Mouse (Mus musculus) stomach, postnatal 0 days (tissue): ENCODE data around the gene Ccdc126. TPM values are rescaled to one million over a fixed set of nuclear protein-coding genes. Genes with fewer than 3 reads are reported as not detected.

Source experiments
- ATAC-seq: fragments of 200-750 bp; cut with Nextera tagmentation; 2 replicates; pipeline ENCODE4 v1.8.0; 2017; ENCODE audit not compliant: low FRiP score, low TSS enrichment
- DNase-seq: peaks from one replicate; pipeline ENCODE4 v3.0.0-alpha.2; 2016; ENCODE audit warnings: low spot score
- H3K27ac ChIP-seq: fragments of 300-500 bp; sonication (generic); replicated peaks from 2 replicates; pipeline ENCODE4 v1.5.1; 2014; ENCODE audit warnings: mild to moderate bottlenecking, control low read depth
- H3K27me3 ChIP-seq: fragments of 300-500 bp; sonication (generic); 2 replicates; pipeline ENCODE4 v1.6.1; 2014; ENCODE audit warnings: low read length; ENCODE audit not compliant: control insufficient read depth, insufficient read depth
- H3K36me3 ChIP-seq: fragments of 300-500 bp; sonication (generic); 2 replicates; pipeline ENCODE4 v1.6.1; 2014; ENCODE audit warnings: low read length, mixed read lengths; ENCODE audit not compliant: control insufficient read depth, insufficient read depth
- H3K4me1 ChIP-seq: fragments of 300-500 bp; sonication (generic); replicated peaks from 2 replicates; pipeline ENCODE4 v1.6.1; 2014; ENCODE audit warnings: antibody characterized with exemption; ENCODE audit not compliant: control insufficient read depth, insufficient read depth
- H3K4me2 ChIP-seq: fragments of 300-500 bp; sonication (generic); replicated peaks from 2 replicates; pipeline ENCODE4 v1.6.1; 2014; ENCODE audit warnings: low read depth, mild to moderate bottlenecking, control low read depth, moderate library complexity
- H3K4me3 ChIP-seq: fragments of 300-500 bp; sonication (generic); 2 replicates; pipeline ENCODE4 v1.5.1; 2014; ENCODE audit warnings: low read depth, low read length, control low read depth
- H3K9ac ChIP-seq: fragments of 300-500 bp; sonication (generic); 2 replicates; pipeline ENCODE4 v1.6.1; 2014; ENCODE audit warnings: mild to moderate bottlenecking, low read length, control low read depth, mixed read lengths
- H3K9me3 ChIP-seq: fragments of 300-500 bp; sonication (generic); 2 replicates; pipeline ENCODE4 v1.6.1; 2016; ENCODE audit warnings: low read length; ENCODE audit not compliant: control insufficient read depth
- CTCF ChIP-seq: IDR thresholded peaks from 2 replicates; pipeline ENCODE4 v1.5.1; 2016; ENCODE audit warnings: antibody characterized with exemption, low read depth, mild to moderate bottlenecking, moderate library complexity
- EP300 ChIP-seq: optimal IDR thresholded peaks from 2 replicates; pipeline ENCODE3; 2016; ENCODE audit warnings: antibody characterized with exemption
- WGBS: fragments of 180-500 bp; shearing (Covaris S2); extraction: QIAGEN DNeasy Blood & Tissue Kit; methylation state at CpG from one replicate; pipeline ENCODE4 v1.1.7; 2014; 5-methylcytosine and 5-hydroxymethylcytosine counted together
- polyA plus RNA-seq: library from polyadenylated mRNA; unstranded; fragments of >200 nt; fragmentation: Nextera tagmentation; extraction: Ambion mirVana; gene quantifications from 2 replicates; pipeline ENCODE4 v1.2.1, GENCODE M21; 2015

Ccdc126 gene
- 7.4 and 8.4 TPM in 2 replicates for polyA plus RNA-seq

DNA sequence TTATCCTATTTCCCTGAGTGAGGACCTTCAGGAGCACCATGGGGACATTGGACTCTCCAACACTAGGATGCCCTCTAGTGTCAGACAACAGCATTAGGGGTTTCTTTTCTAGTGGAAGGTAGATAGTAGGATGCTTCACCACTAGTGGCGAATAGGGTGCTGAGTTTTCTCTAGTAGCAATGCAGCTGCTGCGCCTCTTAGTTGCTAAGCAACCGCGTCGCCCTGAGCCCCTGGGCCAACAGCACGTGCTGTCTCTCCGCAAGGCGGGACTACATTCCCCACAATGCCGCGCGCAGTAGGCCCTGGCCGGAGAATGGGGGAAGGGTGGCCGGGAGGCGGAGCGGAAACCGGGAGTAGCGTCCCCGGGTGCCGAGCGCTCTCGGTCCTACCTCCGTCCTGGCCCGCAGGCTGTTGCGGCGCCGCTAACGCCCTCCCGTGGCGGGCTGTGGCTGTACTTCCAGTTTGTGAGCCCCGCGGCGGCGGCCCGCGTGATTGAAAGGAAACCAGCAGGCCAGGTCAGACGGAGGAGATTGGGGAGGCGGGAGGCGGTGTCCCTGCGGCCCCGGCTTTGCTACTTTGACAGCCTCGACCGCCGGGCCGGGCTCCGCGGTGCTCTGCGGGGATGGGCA lies at the start of gene Ccdc126:
TSS of gene Ccdc126 (plus strand) at position 309 of the 629 bp plus-strand sequence.
- WGBS: under 1% methylated on average over 46 of the region's 47 CpGs
- TF ChIP-seq EP300 (no peak), CTCF (peak; percentile 79)
- peak; percentile 99 for DNase-seq

DNA sequence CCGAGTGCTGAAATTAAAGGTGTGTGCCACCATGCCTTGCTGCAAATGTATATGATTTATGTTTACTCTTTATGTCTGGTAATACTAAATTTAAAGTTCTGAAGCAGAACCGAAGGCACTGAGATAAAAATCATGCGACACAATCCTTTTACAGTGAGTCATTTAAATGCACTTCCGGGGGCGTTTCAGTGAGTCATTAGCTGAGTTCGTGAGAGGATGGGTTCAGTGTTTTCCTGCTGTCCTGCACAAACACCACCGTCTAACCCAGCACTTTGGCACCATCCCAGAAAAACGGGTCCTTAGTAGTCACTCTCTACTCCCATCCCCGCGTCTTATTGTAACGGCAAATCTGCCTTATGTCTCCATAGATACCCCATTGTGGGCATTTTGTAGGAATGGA lies 49.2 kb upstream of the Ccdc126 start:
- Histone ChIP-seq H3K9me3 (no peaks in the 10 kb centered on the region), H3K27me3 (no peaks in the 10 kb centered on the region), H3K27ac (no peak overlapping the region), H3K4me1 (no peaks in the 10 kb centered on the region), H3K4me3 (no peak overlapping the region), H3K4me2 (no peak overlapping the region), H3K9ac (no peak overlapping the region), H3K36me3 (no peaks in the 10 kb centered on the region)
- ATAC-seq (no peak), DNase-seq (no peak)
- TF ChIP-seq EP300: no peak
- no peak for TF ChIP-seq CTCF
- WGBS: 46% methylated on average over 11 of the region's 11 CpGs

More for the DNA sequence above, at the start of gene Ccdc126:
- Histone ChIP-seq H3K9me3 (no peaks in the 10 kb centered on the region), H3K4me3 (peak within 1 kb of the TSS; percentile 70), H3K27me3 (no peaks in the 10 kb centered on the region), H3K36me3 (no peaks in the 10 kb centered on the region), H3K27ac (peak within 1 kb of the TSS; percentile 90), H3K4me1 (no peaks in the 10 kb centered on the region), H3K4me2 (peak within 1 kb of the TSS; percentile 75), H3K9ac (peak within 1 kb of the TSS; percentile 79)
- ATAC-seq: peak; percentile 99

DNA sequence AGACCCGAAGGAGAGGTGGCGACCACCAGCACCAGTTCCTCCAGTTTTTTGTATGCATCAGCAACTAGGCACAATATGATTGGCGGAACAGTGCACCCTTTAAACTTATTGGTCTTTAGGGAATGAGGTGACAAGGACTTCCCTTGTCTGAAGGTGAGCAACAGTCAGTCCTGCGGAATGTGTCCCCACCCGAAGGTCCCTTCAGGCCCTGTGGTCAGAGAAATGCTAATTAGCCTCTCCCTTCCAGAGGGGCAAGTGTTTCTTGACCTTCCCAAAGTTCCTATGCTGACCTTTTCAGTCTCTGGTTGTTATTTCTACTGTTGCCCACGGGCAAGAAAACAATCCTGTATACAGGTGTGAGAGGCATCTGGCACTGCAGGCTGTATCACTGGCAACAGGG lies 47.3 kb upstream of the Ccdc126 start:
- no peak for ATAC-seq
- TF ChIP-seq EP300 (no peak), CTCF (no peak)
- no peak overlapping the region for H3K27ac ChIP-seq
- DNase-seq: no peak
- H3K4me3 ChIP-seq: no peak overlapping the region
- H3K4me2 ChIP-seq: no peak overlapping the region
- no peak overlapping the region for H3K9ac ChIP-seq
- WGBS: 75% methylated on average over 6 of the region's 6 CpGs
- H3K27me3 ChIP-seq: no peaks in the 10 kb centered on the region
- no peaks in the 10 kb centered on the region for H3K9me3 ChIP-seq
- H3K4me1 ChIP-seq: no peaks in the 10 kb centered on the region
- H3K36me3 ChIP-seq: no peaks in the 10 kb centered on the region

DNA sequence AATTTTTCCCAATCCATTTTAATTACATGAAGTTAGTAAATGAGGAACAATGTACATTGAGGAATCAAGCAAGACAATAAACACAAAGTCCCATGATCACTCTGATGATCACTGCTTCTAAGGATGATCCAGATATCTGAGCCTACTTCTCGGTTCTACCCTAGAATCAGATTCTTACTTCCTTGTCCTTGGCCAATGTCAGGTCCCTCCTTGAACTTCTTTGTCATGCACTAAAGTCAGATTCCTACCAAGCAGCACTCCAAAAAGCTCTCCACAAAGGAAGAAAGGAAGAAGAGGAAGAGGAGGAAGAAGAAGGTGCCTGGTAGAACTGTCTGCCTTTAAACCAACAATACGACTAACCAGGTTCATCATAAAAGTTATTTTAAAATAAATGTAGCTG lies 46.2 kb upstream of the Ccdc126 start:
- no peak overlapping the region for H3K27ac ChIP-seq
- TF ChIP-seq CTCF (no peak), EP300 (no peak)
- H3K36me3 ChIP-seq: no peaks in the 10 kb centered on the region
- no peaks in the 10 kb centered on the region for H3K27me3 ChIP-seq
- H3K9me3 ChIP-seq: no peaks in the 10 kb centered on the region
- H3K4me3 ChIP-seq: no peak overlapping the region
- no peak overlapping the region for H3K4me2 ChIP-seq
- ATAC-seq (no peak), DNase-seq (no peak)
- no peaks in the 10 kb centered on the region for H3K4me1 ChIP-seq
- WGBS: 89% methylated on average over 2 of the region's 2 CpGs
- no peak overlapping the region for H3K9ac ChIP-seq

DNA sequence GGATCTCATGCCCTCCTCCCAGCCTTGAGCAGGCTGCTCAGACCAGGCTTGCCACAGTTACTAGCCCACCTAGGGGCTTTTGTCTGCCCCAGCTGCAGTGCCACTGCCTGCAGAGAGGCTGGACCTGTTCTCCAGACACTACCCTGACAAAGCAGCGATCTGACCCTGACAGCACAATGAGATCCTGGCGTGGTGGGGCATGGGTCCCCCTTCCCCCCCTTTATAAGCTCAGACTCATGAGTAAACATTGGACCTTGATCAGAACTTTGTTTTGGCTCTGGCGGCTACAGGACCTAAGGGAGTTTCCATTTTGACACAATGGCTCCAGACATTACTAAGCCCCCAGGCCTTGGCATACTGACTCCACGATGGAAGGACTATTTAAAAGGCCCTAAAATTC lies 45.1 kb upstream of the Ccdc126 start:
- Histone ChIP-seq H3K4me3 (no peak overlapping the region), H3K9ac (no peak overlapping the region), H3K9me3 (no peaks in the 10 kb centered on the region), H3K4me1 (no peaks in the 10 kb centered on the region), H3K4me2 (no peak overlapping the region), H3K27me3 (no peaks in the 10 kb centered on the region), H3K36me3 (no peaks in the 10 kb centered on the region), H3K27ac (no peak overlapping the region)
- 37% methylated on average over 4 of the region's 4 CpGs for WGBS
- DNase-seq (no peak), ATAC-seq (peak; percentile 47; the same call in 1 of the 2 replicates)
- TF ChIP-seq EP300 (no peak), CTCF (no peak)

DNA sequence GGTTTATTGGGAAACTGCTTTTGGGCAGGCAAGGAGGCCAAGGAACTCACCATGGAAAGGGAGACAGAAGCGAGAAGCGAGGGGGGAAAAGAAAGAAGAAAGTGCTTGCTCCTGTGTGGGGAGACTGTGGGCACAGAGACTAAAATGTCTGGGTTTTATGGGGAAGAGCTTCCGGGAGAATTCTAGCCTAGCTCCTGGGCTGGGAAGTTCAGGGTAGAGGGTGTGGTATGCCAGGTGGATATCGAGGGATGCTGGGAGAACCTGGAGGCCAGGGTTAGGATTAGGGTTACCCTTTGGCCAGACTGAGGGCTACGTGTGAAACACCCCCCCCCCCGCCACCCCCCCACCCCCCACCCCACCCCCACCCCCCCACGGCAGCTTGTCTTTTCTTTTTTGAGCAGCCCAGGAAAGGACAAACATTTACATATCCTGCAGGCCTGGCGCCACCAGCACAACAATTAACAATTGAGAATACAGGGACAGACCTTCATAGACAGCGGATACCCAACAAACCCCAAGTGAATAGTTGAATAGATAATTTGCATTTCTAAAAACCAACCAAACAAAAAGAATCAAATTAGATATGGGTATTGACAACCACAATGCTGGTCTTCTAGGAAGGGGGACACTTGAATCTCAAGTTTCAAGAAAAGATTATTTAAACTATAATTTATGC lies 44.5 kb upstream of the Ccdc126 start:
- Histone ChIP-seq H3K36me3 (no peaks in the 10 kb centered on the region), H3K9ac (no peak overlapping the region), H3K4me2 (no peak overlapping the region), H3K27me3 (no peaks in the 10 kb centered on the region), H3K4me3 (no peak overlapping the region), H3K27ac (no peak overlapping the region), H3K9me3 (no peaks in the 10 kb centered on the region), H3K4me1 (no peaks in the 10 kb centered on the region)
- 54% methylated on average over 9 of the region's 9 CpGs for WGBS
- ATAC-seq: no peak; the same call in 1 of the 2 replicates
- no peak for DNase-seq
- TF ChIP-seq CTCF (no peak), EP300 (no peak)
